Mouse (Mus musculus) c-Kit-negative CD71-positive TER-119-positive erythroid progenitor cells, embryonic 14.5 days (primary cell): Measurements from ENCODE around the gene Eif4g1.

Experiments used
- DNase-seq: peaks from one replicate; pipeline ENCODE4 v3.0.0-alpha.2; 2013; ENCODE audit warnings: low read depth, low spot score

The Eif4g1 gene

DNA sequence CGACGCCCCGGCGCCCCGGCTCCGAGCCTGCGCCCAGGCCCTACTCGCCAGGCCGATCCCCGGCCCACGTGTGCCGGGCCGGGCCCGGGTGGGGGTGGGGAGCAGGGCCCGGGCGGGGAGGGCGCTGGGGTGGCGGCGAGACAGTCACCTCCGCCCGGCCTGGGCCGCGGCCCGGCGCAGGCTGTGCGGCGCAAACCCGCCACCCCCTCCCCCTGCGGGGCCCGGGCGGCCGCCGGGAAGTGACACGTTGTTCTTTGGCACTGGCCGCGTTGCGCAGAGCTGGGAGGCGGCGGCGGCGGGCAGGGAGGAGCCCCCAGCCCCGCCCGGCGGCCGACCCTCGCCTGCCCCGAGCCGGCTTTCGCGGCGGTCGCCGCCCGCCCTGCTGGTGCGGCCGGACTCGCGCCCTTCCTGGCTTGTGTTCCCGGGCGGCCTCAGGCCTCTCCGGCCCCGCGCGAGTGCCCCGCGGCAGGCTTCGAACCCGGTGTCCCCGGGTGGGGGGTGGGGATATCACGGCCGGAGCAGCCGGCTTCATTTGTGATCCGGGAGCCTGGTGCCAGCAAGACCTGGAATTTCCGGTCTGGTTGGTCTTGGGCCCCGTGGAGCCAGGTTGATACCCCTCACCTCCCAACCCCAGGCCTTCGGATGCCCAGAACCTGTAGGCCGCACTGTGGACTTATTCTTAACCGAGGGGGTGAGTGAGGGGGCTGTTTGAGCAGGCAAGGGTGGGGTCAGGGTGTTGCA lies 5.0 kb downstream of the Eif4g1 start:
- DNase-seq, result no peak

DNA sequence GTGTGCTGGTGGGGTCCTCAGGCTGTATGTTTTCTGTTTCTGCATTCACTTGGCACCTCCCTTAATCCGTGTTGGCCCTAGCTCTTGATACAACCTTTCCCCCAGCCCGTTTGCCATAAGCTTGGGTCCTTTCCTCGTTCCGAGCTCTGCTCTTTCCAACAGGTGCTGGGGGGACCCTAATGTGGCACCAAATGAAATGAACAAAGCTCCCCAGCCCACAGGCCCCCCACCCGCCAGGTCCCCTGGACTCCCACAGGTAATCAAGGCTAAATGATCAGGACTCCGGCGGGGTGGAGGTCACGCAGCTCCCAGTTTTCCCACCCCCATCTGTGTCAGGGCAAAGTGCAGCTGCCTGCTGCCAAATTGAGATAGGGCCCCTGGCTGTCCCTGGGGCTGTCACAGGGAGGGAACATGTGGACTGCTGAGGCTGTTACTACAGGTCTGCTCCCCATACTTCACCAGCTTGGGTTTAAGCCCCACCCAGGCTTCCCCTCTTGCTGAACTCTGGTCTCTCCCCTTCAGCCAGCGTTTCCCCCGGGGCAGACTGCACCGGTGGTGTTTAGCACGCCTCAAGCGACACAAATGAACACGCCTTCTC lies 5.7 kb downstream of the Eif4g1 start:
- peak; percentile 39 for DNase-seq

DNA sequence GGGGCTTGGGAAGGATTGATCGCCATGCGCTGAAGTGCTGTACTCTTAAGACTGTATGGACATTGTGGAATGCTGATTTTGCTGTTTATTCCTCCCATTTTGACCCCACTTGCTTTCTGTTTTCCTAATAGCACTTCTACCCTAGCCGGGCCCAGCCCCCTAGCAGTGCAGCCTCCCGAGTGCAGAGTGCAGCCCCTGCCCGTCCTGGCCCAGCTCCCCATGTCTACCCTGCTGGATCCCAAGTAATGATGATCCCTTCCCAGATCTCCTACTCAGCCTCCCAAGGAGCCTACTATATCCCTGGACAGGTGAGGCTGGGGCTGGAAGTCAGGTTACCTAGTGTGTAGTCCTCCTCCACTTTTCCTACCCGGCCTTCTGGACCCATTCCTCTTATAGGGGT lies 7.1 kb downstream of the Eif4g1 start:
- no peak for DNase-seq

DNA sequence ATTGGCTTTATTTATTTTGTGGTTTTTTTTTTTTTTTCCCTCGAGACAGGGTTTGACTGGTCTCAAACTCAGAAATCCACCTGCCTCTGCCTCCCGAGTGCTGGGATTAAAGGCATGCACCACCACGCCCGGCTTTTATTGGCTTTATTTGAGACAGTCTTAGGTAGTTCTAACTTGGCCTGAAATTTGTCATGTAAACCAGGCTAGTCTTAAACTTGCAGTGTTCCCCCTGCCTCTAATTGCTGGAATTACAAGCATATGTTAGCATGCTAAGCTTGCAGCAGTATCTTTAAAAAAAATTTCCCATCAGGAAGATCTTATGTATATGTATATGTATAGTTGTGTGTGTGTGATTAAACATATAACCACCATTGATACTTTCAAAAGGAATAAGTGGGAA lies 8.6 kb downstream of the Eif4g1 start:
- no peak for DNase-seq

DNA sequence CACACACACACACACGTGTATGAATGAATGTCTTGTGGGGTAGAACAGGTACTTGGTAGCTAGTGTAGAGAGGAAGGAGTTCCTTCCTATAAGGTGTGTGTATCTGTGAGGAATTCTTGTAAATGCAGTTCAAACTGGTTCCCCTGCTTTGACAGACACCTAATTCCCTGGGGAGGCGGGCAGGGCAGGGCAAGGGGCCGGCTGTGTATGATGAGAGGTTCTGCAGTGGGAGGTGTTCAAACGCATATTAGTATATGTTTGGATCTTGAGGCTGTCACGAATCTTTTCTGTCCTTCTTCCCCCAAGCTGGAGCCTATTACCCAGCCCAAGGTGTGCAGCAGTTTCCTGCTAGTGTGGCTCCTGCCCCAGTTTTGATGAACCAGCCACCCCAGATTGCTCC lies 9.3 kb downstream of the Eif4g1 start:
- DNase-seq, result no peak

DNA sequence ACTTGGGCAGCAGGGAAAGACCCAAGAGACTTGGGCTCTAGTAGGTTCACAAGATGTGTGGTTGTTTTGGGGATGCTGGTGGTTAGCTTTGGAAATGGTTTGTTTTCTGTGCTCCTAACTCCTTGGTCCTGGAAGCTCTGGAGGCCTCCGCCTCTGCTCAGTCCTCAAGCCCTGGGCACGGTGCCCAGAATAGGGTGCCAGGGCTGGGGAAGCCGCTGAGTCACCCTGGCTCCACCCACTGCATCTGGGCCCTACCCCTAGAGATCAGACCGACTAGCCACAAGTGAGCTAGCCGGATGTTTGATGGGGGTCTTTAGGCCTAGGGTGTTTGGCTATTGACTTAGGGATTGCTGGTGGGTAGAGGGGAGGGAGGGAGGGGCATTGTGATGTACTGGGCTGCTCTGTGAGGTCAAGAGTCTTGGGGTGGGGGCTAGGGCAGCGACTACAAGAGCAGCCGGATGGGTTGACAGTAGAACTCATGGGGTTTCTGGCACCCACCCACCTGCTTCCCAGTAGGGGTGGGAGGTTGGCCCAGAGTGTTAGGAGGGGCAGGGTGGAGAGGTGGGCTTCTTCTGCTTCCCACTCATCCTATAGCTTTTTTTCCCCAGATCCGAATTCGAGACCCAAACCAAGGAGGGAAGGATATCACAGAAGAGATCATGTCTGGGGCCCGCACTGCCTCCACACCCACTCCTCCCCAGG lies 10.0 kb downstream of the Eif4g1 start:
- DNase-seq, result peak; percentile 53

DNA sequence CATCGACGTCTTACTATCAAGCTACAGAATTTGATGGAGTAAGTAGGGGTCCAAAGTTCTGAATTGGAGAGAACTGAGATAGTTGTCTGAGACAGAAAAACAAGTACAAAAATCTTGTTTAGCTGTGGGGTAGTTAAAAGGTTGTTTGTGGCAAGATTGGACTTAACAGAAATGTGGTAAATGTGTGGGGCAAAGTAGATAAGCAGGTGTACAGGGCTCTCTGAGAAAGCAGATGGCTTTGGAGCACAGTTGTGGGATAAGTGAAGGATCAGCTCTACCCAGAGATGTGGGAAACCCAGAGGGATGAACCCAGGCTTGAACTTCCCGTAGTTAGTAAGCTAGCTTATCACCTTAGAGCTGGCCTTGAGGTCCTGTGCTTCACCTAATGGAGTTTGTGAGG lies 22.7 kb downstream of the Eif4g1 start:
- DNase-seq, result no peak

DNA sequence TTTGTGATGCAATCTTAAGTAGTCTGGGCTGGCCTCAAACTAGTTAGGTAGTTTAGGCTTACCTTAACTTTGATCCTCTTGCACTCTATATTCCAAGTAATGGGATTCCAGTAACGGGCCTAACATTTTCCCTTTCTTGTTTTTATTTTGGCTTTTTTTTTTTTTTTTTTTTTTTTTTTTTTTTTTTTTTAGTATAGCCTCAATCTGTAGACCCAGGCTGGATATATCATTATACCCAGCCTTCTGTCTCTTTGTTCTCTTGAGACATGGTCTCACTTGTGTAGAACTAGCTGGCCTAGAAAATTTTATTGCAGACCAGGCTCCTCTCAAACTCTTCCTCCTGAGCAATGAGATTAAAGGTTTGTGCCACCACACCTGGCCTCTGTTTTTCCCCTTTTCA lies 23.5 kb downstream of the Eif4g1 start:
- no peak for DNase-seq

DNA sequence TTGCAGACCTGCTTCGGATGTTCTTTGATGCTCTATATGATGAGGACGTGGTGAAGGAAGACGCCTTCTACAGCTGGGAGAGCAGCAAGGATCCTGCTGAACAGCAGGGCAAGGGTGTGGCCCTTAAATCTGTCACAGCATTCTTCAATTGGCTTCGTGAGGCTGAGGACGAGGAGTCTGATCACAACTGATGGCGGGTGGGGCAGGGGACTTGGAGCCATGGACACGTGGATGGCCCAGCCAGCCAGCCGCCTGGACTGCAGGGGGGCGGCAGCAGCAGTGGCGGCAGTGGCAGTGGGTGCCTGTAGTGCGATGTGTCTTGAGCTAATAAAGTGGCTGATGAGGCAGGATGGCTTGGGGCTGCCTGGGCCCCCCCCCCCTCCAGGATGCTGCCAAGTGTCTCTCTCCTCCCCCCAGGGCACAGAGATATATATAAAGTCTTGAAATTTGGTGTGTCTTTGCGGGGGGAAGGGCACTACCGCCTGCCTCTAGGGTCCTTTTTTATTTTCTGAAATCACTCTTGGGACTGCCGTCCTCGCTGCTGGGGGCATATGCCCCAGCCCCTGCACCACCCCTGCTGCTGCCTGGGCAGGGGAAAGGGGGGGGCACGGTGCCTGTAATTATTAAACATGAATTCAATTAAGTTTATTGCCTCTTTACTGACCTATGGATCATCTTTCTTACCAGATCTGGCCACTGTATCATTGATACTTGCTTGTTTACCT lies 24.3 kb downstream of the Eif4g1 start:
- DNase-seq, result no peak

DNA sequence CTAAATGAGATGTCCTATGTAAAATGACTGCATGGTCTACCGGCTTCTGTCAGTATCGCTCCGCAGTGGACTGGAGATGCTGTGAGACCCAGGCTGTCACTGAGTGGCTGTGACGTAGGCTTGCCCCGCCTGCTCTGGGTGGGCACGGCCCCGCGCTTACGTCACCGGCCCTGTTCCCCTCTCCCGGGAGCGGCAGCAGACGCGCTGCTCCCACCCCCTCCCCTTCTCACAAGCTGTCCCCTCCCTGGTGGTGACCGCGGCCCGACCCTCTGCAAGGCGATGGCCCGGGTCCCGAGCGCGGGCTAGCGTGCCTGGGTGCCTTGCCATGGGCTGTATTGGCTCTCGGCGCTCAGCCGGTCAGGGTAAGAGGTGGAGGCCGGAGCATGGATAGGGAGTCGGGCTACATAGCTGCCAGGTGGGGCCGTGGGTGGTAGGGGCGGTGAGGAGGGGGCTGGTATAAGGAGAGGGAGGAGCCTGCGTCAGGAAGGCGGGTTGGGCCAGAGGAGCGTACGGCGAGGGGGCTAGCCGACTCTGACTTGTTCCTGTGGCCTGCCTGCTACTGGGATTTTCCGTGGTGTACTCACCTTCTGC lies 25.1 kb downstream of the Eif4g1 start, which contains the start of gene Fam131a:
TSS of gene Fam131a (plus strand) at position 131 of the 591 bp plus-strand sequence.
- DNase-seq, result no peak

DNA sequence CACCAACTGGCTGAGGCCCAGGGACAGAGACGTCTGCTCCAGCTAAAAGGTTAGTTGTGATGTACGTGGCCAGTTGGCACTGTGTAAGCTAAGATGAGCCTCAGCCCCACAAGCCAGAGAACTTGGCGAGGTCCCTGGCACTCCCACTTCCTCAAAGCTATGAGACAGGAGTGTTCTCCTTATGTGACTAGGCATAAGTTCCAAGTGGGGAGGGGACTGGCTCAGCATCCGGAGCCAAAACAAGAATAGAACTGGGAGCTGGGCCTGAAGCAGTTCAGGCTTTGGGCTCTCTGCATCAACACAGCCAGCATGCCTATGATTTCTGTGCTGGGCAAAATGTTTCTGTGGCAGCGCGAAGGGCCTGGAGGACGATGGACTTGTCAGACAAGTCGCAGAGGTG lies 26.7 kb downstream of the Eif4g1 start:
- no peak for DNase-seq

DNA sequence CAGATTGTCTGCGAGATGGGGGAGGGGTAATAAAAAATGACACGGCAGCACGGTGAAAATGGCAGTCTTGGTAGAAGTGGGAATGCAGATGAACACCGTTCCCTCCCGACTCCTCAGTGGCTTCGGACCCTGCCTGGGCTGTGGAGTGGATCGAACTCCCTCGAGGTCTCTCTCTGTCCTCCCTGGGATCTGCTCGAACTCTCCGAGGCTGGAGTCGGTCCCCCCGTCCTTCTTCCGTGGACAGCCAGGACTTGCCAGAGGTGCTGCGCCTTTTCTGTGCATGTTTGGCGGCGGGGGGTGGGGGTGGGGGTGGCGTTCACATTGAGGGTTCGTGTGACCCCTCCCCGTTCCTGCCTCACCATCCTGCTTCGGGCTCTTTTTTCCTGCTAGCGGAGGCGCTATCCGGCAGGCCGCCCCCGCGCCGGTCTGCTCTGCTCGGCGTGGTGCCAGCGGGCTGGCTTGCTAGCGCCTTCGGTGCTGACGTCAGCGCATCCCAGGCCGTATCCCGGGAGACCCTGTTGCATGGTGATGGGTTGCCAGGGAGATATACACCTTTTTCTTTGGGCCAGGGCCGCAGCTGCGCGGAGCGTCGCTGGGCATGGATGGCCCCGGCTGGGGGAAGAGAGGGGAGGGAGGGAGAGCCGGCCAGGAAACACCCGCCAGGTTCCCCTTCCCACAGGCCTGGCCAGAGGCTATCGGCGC lies 27.7 kb downstream of the Eif4g1 start:
- DNase-seq, result no peak

DNA sequence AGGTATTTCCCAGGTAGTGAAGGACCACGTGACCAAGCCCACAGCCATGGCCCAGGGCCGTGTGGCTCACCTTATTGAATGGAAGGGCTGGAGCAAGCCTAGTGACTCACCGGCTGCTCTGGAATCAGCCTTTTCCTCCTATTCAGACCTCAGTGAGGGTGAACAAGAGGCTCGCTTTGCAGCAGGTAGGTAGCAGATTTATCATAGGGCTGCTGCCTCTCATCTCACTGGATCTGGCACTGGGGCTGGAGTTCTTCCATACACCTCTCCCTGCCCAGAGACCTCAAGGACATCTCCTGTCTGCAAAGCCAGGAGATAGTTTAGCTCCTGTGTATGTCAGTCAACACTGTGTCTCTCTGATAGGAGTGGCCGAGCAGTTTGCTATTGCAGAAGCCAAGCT lies 31.2 kb downstream of the Eif4g1 start:
- no peak for DNase-seq

DNA sequence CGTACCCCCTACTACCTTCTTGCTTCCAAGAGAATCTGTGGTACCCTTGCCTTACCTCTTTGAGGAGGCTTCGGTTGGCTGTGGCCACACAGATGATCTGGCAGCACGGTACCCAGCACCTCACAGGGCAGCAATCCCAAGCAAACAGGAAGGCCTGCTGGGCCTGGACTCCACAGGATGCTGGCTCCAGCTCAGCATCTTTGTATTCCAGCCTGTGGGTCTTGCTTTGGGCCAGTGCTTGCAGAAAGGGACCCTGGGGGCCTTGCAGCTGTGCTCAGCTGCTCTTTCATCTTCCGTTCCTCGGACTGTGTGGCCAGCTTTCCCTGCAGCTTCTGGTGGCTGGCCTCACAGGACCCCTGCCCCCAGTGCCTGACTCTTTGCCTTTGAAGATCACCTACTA lies 31.9 kb downstream of the Eif4g1 start:
- no peak for DNase-seq

DNA sequence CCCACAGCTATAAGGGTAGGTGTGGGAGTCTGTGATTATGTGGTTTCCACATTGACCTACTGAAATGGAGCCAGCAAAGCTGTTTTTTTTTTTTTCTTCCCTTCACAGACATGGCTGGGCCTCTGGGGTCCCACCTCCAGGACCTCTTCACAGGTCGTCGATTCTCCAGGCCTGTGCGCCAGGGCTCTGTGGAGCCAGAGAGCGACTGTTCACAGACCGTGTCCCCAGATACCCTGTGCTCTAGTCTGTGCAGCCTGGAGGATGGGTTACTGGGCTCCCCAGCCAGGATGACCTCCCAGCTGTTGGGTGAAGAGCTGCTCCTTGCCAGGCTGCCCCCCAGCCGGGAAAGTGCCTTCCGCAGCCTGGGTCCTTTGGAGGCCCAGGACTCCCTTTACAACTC lies 33.2 kb downstream of the Eif4g1 start:
- DNase-seq, result no peak

DNA sequence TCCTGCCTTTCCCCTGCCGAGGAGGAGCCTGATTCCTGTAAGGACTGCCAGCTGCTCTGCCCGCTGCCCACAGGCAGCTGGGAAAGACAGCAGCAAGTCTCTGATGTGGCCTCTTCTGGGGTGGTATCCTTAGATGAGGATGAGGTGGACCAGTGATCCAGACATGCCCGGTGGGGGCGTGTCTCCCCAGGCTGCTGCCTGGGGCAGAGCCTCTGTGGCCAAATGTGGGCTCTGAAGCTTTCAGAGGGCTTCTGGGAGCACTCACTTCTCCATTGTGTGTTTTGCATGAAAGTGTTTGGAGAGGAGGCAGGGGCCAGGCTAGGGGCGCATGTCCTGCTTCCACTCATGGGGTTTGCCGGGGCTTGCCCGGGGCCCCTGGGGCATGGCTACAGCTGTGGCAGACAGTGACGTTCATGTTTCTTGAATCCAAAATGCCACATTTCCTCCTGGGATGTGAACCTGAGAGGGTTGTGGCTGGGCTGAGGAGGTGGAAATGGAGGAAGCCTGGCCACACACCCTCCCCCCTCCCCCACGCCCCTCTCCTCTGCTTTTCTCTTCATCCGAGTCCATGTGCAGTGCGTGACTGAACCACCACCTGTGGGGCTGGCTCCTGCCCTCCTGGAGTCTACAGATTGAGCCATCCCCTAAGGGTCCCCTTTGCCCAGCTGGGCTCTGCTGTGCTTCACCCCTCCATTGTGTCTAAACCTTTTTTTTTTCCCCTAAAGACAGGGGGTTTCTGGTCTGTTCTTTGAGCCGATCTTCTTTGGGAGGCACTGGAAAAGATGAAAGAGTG lies 33.8 kb downstream of the Eif4g1 start:
- no peak for DNase-seq

DNA sequence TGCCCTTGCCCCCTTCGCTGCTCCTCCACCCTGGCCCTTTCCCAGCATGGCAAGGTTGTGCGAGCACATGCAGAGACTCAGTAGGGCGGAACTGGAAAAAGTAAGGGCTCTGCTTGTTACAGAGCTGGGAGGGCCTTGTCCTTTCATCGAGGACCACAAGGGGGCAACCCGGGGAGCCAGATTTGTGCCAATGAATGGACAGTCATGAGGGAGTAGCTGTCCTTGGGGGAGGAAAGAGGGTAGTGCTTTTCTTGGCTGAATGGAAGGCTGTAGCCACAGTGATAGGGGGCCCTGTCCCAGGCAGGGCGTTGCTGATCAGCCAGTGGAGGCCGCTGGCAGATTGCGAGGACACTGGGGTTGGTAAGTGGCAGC lies 34.4 kb downstream of the Eif4g1 start:
- DNase-seq, result peak; percentile 66

DNA sequence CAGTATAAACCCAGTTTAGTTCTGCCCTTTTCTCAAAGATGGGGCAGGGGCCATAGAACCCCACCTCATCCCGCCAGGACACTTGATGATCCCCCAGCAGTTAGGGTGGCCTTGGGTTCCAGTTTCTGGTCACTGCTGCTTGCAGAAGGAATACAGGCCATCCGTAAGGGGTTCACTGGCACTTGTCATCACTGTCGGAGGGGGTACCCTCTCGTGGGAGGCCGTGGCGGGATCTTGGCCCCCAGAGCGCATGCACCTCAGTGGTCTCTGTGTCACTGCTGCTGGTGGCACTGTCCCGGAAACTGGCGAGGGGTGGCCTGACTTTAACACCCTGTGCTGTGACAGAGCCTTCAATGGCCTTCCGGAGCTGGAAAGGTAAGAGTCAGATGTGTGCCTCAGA lies 35.0 kb downstream of the Eif4g1 start:
- no peak for DNase-seq

DNA sequence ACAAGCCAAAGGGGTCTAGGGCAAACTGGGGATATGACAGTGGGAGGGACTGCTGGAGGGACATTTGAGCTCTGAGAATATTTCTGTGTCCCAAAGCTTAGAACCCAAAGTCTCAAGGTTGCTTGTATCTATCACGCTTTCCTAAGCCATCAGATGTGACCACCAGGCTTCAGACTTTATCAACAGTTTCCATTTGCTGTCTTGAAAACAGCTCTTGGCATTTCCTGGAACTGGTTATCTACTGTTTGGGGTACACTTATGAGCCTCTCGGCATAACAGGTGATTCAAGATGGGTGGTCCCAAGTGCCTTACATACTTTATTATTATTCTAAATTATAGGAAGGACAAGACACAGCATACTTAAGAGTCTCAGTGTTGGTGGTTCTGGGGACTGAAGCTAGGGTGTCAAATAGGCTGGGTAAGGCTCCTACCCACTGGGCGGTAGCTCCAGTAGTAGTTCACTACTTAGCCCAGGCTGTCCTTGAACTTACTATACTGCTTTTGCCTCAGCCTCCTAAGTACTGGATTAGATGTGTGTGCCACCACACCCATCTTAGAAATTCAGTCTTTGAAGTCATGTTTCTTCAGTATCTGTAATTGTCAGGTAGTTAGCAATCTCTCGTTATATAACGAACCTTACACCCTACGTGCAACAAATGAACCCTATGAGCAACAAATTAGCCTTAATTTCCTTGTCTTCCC lies 35.7 kb downstream of the Eif4g1 start:
- no peak for DNase-seq

DNA sequence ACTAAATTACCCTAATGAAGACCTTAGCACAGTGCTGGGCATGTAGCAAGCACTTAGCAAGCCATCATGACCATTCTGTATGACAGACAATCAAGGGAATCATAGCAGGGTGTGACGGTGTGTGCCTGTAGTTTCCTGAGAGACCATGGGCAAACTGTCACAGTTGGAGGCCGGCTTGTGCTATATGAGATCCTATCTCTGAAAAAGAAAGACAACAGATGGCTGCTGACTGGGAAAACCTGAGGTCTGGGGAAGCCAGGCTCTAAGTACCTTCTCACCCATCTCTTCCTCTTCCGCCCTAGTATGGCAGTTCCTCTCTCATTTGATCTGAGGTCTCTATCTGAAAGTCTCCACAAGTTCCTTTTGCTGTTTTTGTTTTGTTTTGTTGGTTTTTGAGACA lies 37.7 kb downstream of the Eif4g1 start:
- DNase-seq, result no peak
